Mouse (Mus musculus): ENCODE measurements around the gene Minar1. TPM values are rescaled to one million over a fixed set of nuclear protein-coding genes. Genes with fewer than 3 reads are reported as not detected.

Gene Minar1
- polyA plus RNA-seq, 1 experiment from 2014 or later = 0.26 TPM

- Histone ChIP-seq H3K9ac (no peak overlapping the region), H3K4me3 (no peak overlapping the region), H3K27ac (no peak overlapping the region), H3K27me3 (no peaks in the 10 kb centered on the region), H3K36me3 (no peaks in the 10 kb centered on the region), H3K4me2 (no peak overlapping the region), H3K9me3 (no peaks in the 10 kb centered on the region), H3K4me1 (no peaks in the 10 kb centered on the region)
- no peak for ATAC-seq (ENCODE audit: insufficient number of reproducible peaks, low FRiP score, low TSS enrichment, low read depth)
- 41% methylated on average over 11 of the region's 11 CpGs for WGBS
Measured at GRCm38 (mm10) chr9:89606256-89606655, 16.7 kb downstream of the Minar1 start.

- Histone ChIP-seq H3K36me3 (no peaks in the 10 kb centered on the region), H3K27ac (no peak overlapping the region), H3K4me1 (no peaks in the 10 kb centered on the region), H3K4me3 (no peak overlapping the region), H3K27me3 (no peaks in the 10 kb centered on the region), H3K9me3 (no peaks in the 10 kb centered on the region), H3K4me2 (no peak overlapping the region), H3K9ac (no peak overlapping the region)
- whole genome bisulfite sequencing = 91% methylated on average over 9 of the region's 9 CpGs
- no peak for ATAC-seq (ENCODE audit: insufficient number of reproducible peaks, low FRiP score, low TSS enrichment, low read depth)
Measured at GRCm38 (mm10) chr9:89601891-89602290, 21.0 kb downstream of the Minar1 start.

- no peak for ATAC-seq (ENCODE audit: insufficient number of reproducible peaks, low FRiP score, low TSS enrichment, low read depth)
- Histone ChIP-seq H3K4me1 (no peaks in the 10 kb centered on the region), H3K27me3 (no peaks in the 10 kb centered on the region), H3K36me3 (no peaks in the 10 kb centered on the region), H3K27ac (no peak overlapping the region), H3K4me2 (no peak overlapping the region), H3K9me3 (no peaks in the 10 kb centered on the region), H3K9ac (no peak overlapping the region), H3K4me3 (no peak overlapping the region)
- 83% methylated on average over 7 of the region's 7 CpGs for WGBS
Measured at GRCm38 (mm10) chr9:89600677-89601076, 22.2 kb downstream of the Minar1 start.

- H3K9me3 ChIP-seq = no peaks in the 10 kb centered on the region
- WGBS = 48% methylated on average over 3 of the region's 3 CpGs
- no peak for ATAC-seq (ENCODE audit: insufficient number of reproducible peaks, low FRiP score, low TSS enrichment, low read depth)
Measured at GRCm38 (mm10) chr9:89597071-89597470, 25.9 kb downstream of the Minar1 start.

GRCm38 (mm10) chr9:89596392-89596791 lies 26.5 kb downstream of the Minar1 start:
- Histone ChIP-seq H3K4me2 (no peak overlapping the region), H3K9ac (no peak overlapping the region), H3K4me3 (no peak overlapping the region), H3K9me3 (no peaks in the 10 kb centered on the region), H3K36me3 (no peaks in the 10 kb centered on the region), H3K27ac (no peak overlapping the region), H3K4me1 (no peaks in the 10 kb centered on the region), H3K27me3 (no peaks in the 10 kb centered on the region)
- ATAC-seq (ENCODE audit: insufficient number of reproducible peaks, low FRiP score, low TSS enrichment, low read depth) = no peak
- WGBS = 82% methylated on average over 5 of the region's 5 CpGs

More at GRCm38 (mm10) chr9:89597071-89597470, 25.9 kb downstream of the Minar1 start:
- no peak overlapping the region for H3K4me3 ChIP-seq
- no peaks in the 10 kb centered on the region for H3K27me3 ChIP-seq
- no peak overlapping the region for H3K9ac ChIP-seq
- no peak overlapping the region for H3K4me2 ChIP-seq
- no peaks in the 10 kb centered on the region for H3K4me1 ChIP-seq
- H3K27ac ChIP-seq = no peak overlapping the region
- no peaks in the 10 kb centered on the region for H3K36me3 ChIP-seq

- Histone ChIP-seq H3K4me2 (no peak overlapping the region), H3K27me3 (no peaks in the 10 kb centered on the region), H3K4me1 (no peaks in the 10 kb centered on the region), H3K9ac (no peak overlapping the region), H3K9me3 (no peaks in the 10 kb centered on the region), H3K36me3 (no peaks in the 10 kb centered on the region), H3K27ac (no peak overlapping the region), H3K4me3 (no peak overlapping the region)
- WGBS = 73% methylated on average over 3 of the region's 3 CpGs
- ATAC-seq (ENCODE audit: insufficient number of reproducible peaks, low FRiP score, low TSS enrichment, low read depth) = no peak
Measured at GRCm38 (mm10) chr9:89592391-89592790, 30.5 kb downstream of the Minar1 start.

GRCm38 (mm10) chr9:89578422-89578821 lies 44.5 kb downstream of the Minar1 start:
- no peak overlapping the region for H3K4me2 ChIP-seq

GRCm38 (mm10) chr9:89552663-89553062 lies 70.3 kb downstream of the Minar1 start:
- Histone ChIP-seq H3K27ac (no peak overlapping the region), H3K4me3 (no peak overlapping the region), H3K9me3 (no peaks in the 10 kb centered on the region), H3K27me3 (no peaks in the 10 kb centered on the region), H3K4me1 (no peaks in the 10 kb centered on the region), H3K36me3 (no peaks in the 10 kb centered on the region), H3K4me2 (no peak overlapping the region), H3K9ac (no peak overlapping the region)
- 82% methylated on average over 2 of the region's 2 CpGs for whole genome bisulfite sequencing
- ATAC-seq (ENCODE audit: insufficient number of reproducible peaks, low FRiP score, low TSS enrichment, low read depth) = no peak

More at GRCm38 (mm10) chr9:89578422-89578821, 44.5 kb downstream of the Minar1 start:
- Histone ChIP-seq H3K4me1 (no peaks in the 10 kb centered on the region), H3K4me3 (no peak overlapping the region), H3K9ac (no peak overlapping the region), H3K27ac (no peak overlapping the region), H3K36me3 (no peaks in the 10 kb centered on the region), H3K9me3 (no peaks in the 10 kb centered on the region), H3K27me3 (no peaks in the 10 kb centered on the region)
- no peak for ATAC-seq (ENCODE audit: insufficient number of reproducible peaks, low FRiP score, low TSS enrichment, low read depth)
- WGBS = 77% methylated on average over 5 of the region's 5 CpGs

Other genes starting within 250 kb of the Minar1 start
- 178 and 197 TPM in 2 replicates for gene Tmed3, start 81.9 kb upstream of the Minar1 start, polyA plus RNA-seq (2015; fragmentation: Nextera tagmentation; extraction: Ambion mirVana)
- 0.05 TPM in 1 of 2 replicates, not detected in the other for gene Ankrd34c, start 115.3 kb upstream of the Minar1 start, polyA plus RNA-seq (2015; fragmentation: Nextera tagmentation; extraction: Ambion mirVana)

All from limb, embryonic 15.5 days (tissue).